Mouse (Mus musculus): ENCODE results near the gene Acot12. TPM values are rescaled to one million over a fixed set of nuclear protein-coding genes. Genes with fewer than 3 reads are reported as not detected.

The Acot12 gene
- polyA plus RNA-seq, 1 experiment = 31.8 TPM

- Histone ChIP-seq H3K36me3 (ENCODE audit: control insufficient read depth, insufficient read depth, low read length) (no peaks in the 10 kb centered on the region), H3K27ac (ENCODE audit: insufficient read depth, low read depth, low read length) (no peak overlapping the region), H3K27me3 (ENCODE audit: control insufficient read depth, insufficient read depth, low read length) (no peaks in the 10 kb centered on the region), H3K4me3 (ENCODE audit: low read depth, low read length) (no peak overlapping the region), H3K4me1 (ENCODE audit: control insufficient read depth, insufficient read depth, insufficient read length, low read length) (peaks cover 9% of the 10 kb centered on the region)
- 62% methylated on average over 8 of the region's 8 CpGs for WGBS
- TF ChIP-seq POLR2A (IDR thresholded peaks at IDR 0.05; ENCODE audit: low read depth, low read length) = no peak
- TF ChIP-seq CTCF (IDR thresholded peaks at IDR 0.05; ENCODE audit: extremely low read depth, insufficient read length, insufficient replicate concordance, low read depth, low read length) = no peak
Observed at GRCm38 (mm10) chr13:91723108-91723735, 18.1 kb upstream of the Acot12 start.

GRCm38 (mm10) chr13:91723736-91724119, 17.6 kb upstream of the Acot12 start:
- 77% methylated on average over 7 of the region's 7 CpGs for WGBS
- H3K27ac ChIP-seq (ENCODE audit: insufficient read depth, low read depth, low read length) = peak overlapping the region; percentile 24; the same call in 1 of the 2 replicates
- no peaks in the 10 kb centered on the region for H3K36me3 ChIP-seq (ENCODE audit: control insufficient read depth, insufficient read depth, low read length)
- no peak overlapping the region for H3K4me3 ChIP-seq (ENCODE audit: low read depth, low read length)
- H3K4me1 ChIP-seq (ENCODE audit: control insufficient read depth, insufficient read depth, insufficient read length, low read length) = peaks cover 9% of the 10 kb centered on the region
- TF ChIP-seq CTCF (IDR thresholded peaks at IDR 0.05; ENCODE audit: extremely low read depth, insufficient read length, insufficient replicate concordance, low read depth, low read length) (no peak), POLR2A (IDR thresholded peaks at IDR 0.05; ENCODE audit: low read depth, low read length) (no peak)
- H3K27me3 ChIP-seq (ENCODE audit: control insufficient read depth, insufficient read depth, low read length) = no peaks in the 10 kb centered on the region

- Histone ChIP-seq H3K4me3 (ENCODE audit: low read depth, low read length) (no peak overlapping the region), H3K27ac (ENCODE audit: insufficient read depth, low read depth, low read length) (peak overlapping the region; percentile 24; the same call in 1 of the 2 replicates), H3K27me3 (ENCODE audit: control insufficient read depth, insufficient read depth, low read length) (no peaks in the 10 kb centered on the region), H3K36me3 (ENCODE audit: control insufficient read depth, insufficient read depth, low read length) (no peaks in the 10 kb centered on the region), H3K4me1 (ENCODE audit: control insufficient read depth, insufficient read depth, insufficient read length, low read length) (peaks cover 9% of the 10 kb centered on the region)
- TF ChIP-seq CTCF (IDR thresholded peaks at IDR 0.05; ENCODE audit: extremely low read depth, insufficient read length, insufficient replicate concordance, low read depth, low read length) (no peak), POLR2A (IDR thresholded peaks at IDR 0.05; ENCODE audit: low read depth, low read length) (no peak)
- WGBS = 62% methylated on average over 3 of the region's 3 CpGs
Observed at GRCm38 (mm10) chr13:91724211-91724610, 17.1 kb upstream of the Acot12 start.

- WGBS = 69% methylated on average over 3 of the region's 3 CpGs
- Histone ChIP-seq H3K27ac (ENCODE audit: insufficient read depth, low read depth, low read length) (no peak overlapping the region), H3K36me3 (ENCODE audit: control insufficient read depth, insufficient read depth, low read length) (no peaks in the 10 kb centered on the region), H3K4me1 (ENCODE audit: control insufficient read depth, insufficient read depth, insufficient read length, low read length) (peaks cover 9% of the 10 kb centered on the region), H3K4me3 (ENCODE audit: low read depth, low read length) (no peak overlapping the region), H3K27me3 (ENCODE audit: control insufficient read depth, insufficient read depth, low read length) (no peaks in the 10 kb centered on the region)
- TF ChIP-seq POLR2A (IDR thresholded peaks at IDR 0.05; ENCODE audit: low read depth, low read length) (no peak), CTCF (IDR thresholded peaks at IDR 0.05; ENCODE audit: extremely low read depth, insufficient read length, insufficient replicate concordance, low read depth, low read length) (no peak)
Observed at GRCm38 (mm10) chr13:91725130-91725529, 16.2 kb upstream of the Acot12 start.

DNA sequence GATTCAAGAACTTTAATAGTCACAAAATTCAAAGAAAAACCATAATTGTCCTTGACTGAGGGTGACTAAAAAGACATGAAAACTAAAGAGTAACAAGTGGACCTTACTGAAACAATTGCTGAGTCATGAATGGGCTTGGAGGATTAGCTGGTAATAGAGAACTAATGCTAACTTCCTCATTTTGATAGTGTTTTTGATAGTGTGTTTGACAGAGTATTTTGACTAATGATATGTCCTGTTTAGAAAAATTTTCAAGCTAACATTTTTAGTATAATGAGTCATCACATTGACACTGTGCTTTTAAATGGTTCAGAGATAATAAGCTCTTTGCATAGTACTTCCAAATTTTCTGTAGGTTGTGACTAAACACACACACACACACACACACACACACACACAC, 13.4 kb upstream of the Acot12 start:
- Histone ChIP-seq H3K27ac (ENCODE audit: insufficient read depth, low read depth, low read length) (no peak overlapping the region), H3K4me1 (ENCODE audit: control insufficient read depth, insufficient read depth, insufficient read length, low read length) (peaks cover 9% of the 10 kb centered on the region), H3K27me3 (ENCODE audit: control insufficient read depth, insufficient read depth, low read length) (no peaks in the 10 kb centered on the region), H3K4me3 (ENCODE audit: low read depth, low read length) (no peak overlapping the region), H3K36me3 (ENCODE audit: control insufficient read depth, insufficient read depth, low read length) (no peaks in the 10 kb centered on the region)
- TF ChIP-seq CTCF (IDR thresholded peaks at IDR 0.05; ENCODE audit: extremely low read depth, insufficient read length, insufficient replicate concordance, low read depth, low read length) (no peak), POLR2A (IDR thresholded peaks at IDR 0.05; ENCODE audit: low read depth, low read length) (no peak)

DNA sequence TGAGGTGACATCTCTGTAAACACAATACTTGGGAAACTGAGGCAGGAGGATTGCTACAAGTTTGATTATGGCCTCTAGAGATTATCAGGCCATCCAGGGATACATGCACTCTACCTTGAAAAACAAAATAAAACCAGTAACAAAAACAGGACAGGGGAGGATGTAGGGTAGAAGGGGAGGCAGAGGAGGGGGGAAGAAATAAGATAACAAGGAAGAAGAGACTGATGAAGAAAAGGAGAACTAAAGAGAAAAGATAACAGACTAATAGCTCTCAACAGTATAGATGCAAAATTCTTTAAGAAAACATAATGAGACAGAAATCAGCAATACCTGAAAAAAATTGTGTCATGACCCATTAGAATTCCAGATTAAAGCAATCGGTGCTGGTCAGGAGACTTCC, 4.1 kb upstream of the Acot12 start:
- no peaks in the 10 kb centered on the region for H3K36me3 ChIP-seq (ENCODE audit: control insufficient read depth, insufficient read depth, low read length)

DNA sequence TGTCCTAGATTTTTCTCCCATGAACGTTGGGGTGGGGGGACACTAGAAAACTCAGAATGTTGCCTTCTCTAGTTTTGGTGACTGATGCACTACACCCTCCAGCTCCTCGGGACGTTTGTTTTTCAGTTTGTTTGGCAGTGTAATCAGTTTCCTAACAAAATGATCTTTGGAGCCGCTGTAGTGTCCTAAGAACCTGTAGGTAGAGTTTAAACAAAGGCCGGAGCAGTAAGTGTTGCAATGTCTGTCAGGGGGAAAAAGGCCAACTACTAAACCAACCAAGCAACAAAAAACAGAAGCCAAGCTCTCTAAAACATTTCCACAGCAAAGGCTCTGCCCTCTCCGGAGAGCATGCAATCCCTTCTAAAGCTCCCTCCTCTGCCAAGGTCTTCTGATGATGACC, 461 bp upstream of the Acot12 start:
- Histone ChIP-seq H3K27ac (ENCODE audit: insufficient read depth, low read depth, low read length) (peak overlapping the region; percentile 30; the same call in 1 of the 2 replicates), H3K27me3 (ENCODE audit: control insufficient read depth, insufficient read depth, low read length) (no peaks in the 10 kb centered on the region), H3K4me3 (ENCODE audit: low read depth, low read length) (peak overlapping the region; percentile 82), H3K4me1 (ENCODE audit: control insufficient read depth, insufficient read depth, insufficient read length, low read length) (peaks cover 3% of the 10 kb centered on the region; the same call in 1 of the 2 replicates), H3K36me3 (ENCODE audit: control insufficient read depth, insufficient read depth, low read length) (no peaks in the 10 kb centered on the region)
- TF ChIP-seq CTCF (IDR thresholded peaks at IDR 0.05; ENCODE audit: extremely low read depth, insufficient read length, insufficient replicate concordance, low read depth, low read length) (no peak), POLR2A (IDR thresholded peaks at IDR 0.05; ENCODE audit: low read depth, low read length) (no peak)
- 29% methylated on average over 6 of the region's 6 CpGs for WGBS

More for the DNA sequence above, 4.1 kb upstream of the Acot12 start:
- WGBS = 94% methylated on average over 1 of the region's 1 CpGs
- TF ChIP-seq POLR2A (IDR thresholded peaks at IDR 0.05; ENCODE audit: low read depth, low read length) (no peak), CTCF (IDR thresholded peaks at IDR 0.05; ENCODE audit: extremely low read depth, insufficient read length, insufficient replicate concordance, low read depth, low read length) (no peak)
- Histone ChIP-seq H3K4me1 (ENCODE audit: control insufficient read depth, insufficient read depth, insufficient read length, low read length) (peaks cover 3% of the 10 kb centered on the region; the same call in 1 of the 2 replicates), H3K27me3 (ENCODE audit: control insufficient read depth, insufficient read depth, low read length) (no peaks in the 10 kb centered on the region), H3K27ac (ENCODE audit: insufficient read depth, low read depth, low read length) (no peak overlapping the region), H3K4me3 (ENCODE audit: low read depth, low read length) (no peak overlapping the region)

Data from small intestine, adult 2 months (tissue).